Mouse (Mus musculus): Measurements from ENCODE around the gene Plxna3. TPM values are rescaled to one million over a fixed set of nuclear protein-coding genes. Genes with fewer than 3 reads are reported as not detected.

Plxna3 gene
- polyA plus RNA-seq, 1 experiment from 2014 or later = 11.9 TPM

DNA sequence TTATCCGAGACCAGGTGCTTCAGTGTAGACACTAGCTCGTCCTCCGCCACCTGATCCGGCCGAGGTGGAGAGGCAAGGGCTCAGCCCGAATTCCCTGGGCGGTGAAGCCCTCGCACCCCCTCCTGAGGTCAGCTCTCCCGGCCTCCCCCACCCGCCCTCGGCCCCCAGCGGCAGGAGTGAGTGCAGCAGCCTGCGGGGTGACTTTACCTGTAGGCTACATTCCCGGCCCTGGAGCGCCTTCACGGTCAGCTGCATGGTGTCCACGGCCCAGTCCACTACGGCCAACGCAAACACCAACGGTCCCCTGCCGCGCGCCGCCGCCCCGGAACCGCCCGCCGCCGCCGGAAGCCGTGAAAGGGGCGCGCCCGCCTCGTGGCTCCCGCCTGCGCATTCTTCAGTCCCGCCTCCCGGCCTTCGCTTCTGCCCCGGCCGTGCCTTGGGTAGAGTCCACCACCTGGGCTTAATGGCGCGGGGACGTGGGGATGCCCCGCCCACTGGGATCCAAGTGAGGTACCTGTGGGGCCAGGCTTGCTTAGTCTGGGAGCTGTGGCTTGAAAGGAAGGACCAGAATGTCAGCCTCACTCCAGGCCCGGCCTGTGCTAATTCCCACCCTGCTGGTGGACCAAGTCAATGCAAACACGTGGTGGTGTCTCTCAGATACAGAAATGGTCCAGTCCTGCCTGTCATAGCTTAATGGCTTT is 39.5 kb downstream of the Plxna3 start:
- WGBS = 10% methylated on average over 36 of the region's 49 CpGs

DNA sequence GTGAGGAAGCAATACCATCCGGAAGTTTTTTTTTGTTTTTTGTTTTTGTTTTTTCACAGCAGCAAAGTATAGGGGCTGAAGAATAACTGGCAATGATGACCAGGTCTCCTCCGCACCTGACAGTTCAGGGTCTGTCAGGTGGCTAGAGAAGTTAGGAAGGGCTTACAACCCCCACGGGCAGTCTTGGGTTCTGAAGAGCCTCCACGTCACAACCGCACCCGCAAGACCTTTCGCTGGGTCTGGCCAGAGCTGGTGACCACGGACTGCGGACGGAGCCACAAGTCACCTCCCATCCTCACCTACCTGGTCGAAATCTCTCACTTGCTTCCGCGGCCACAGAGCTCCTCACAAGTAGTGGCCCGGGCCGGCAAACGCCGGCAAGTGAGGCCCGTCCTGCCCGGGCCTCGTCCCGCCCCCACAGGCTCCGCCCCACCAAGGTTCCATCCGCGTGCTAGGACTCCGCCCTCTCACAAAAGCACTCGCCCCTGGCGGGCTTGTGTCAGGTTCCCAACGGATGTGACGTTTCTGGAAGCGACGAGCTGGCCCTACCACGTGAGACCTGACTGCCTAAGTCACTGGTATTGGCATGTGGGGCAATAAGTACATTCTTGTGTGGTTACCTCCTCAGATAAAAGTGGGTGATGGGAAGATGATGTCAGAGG is 44.2 kb downstream of the Plxna3 start, which contains the start of the genes Ubl4a and Slc10a3:
Gene Ubl4a (minus strand): TSS at position 331 of the 662 bp plus-strand sequence.
Gene Slc10a3 (minus strand): TSS at position 462 of the 662 bp plus-strand sequence.
- Histone ChIP-seq H3K4me2 (peak within 1 kb of the TSS; percentile 66), H3K36me3 (ENCODE audit: insufficient read depth) (no peaks in the 10 kb centered on the region), H3K4me3 (ENCODE audit: low read depth, low read length) (peak within 1 kb of the TSS; percentile 48), H3K9me3 (ENCODE audit: low read depth, low read length) (no peaks in the 10 kb centered on the region), H3K9ac (peak within 1 kb of the TSS; percentile 51), H3K27me3 (ENCODE audit: insufficient read depth, low read length) (no peaks in the 10 kb centered on the region), H3K27ac (ENCODE audit: low read depth) (no peak within 1 kb of the TSS), H3K4me1 (ENCODE audit: insufficient read depth) (no peaks in the 10 kb centered on the region)
- DNase-seq = peak; percentile 92
- TF ChIP-seq CTCF (IDR thresholded peaks at IDR 0.05; ENCODE audit: low read depth) = no peak
- WGBS = 15% methylated on average over 32 of the region's 32 CpGs
- peak; percentile 91 for ATAC-seq (ENCODE audit: insufficient read depth)

More for the DNA sequence above, 39.5 kb downstream of the Plxna3 start:
- TF ChIP-seq CTCF (IDR thresholded peaks at IDR 0.05; ENCODE audit: low read depth) = peak; percentile 47
- Histone ChIP-seq H3K4me2 (peak overlapping the region; percentile 59), H3K27me3 (ENCODE audit: insufficient read depth, low read length) (no peaks in the 10 kb centered on the region), H3K4me1 (ENCODE audit: insufficient read depth) (no peaks in the 10 kb centered on the region), H3K36me3 (ENCODE audit: insufficient read depth) (no peaks in the 10 kb centered on the region), H3K27ac (ENCODE audit: low read depth) (peak overlapping the region; percentile 73), H3K9me3 (ENCODE audit: low read depth, low read length) (no peaks in the 10 kb centered on the region), H3K9ac (peak overlapping the region; percentile 77), H3K4me3 (ENCODE audit: low read depth, low read length) (peak overlapping the region; percentile 57)
- peak; percentile 82 for DNase-seq
- peak; percentile 81 for ATAC-seq (ENCODE audit: insufficient read depth)

DNA sequence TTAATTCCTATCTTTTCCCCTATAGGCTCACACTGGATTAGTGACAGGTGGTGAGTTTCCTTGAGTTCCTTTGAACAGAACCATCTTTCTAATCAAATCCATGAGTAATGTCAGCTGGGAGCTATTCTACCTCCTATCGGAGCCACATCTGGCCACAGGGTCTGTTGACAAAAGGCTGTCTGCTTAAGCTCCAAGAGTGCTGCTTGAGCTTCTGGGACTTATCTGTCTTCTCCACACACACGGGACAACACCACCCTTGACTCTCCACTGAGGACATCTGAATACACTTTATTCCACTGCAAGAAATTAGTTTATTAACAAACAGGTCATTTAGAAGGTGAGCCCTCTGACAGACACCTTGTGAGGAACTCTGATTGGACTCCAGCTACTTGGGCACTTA is 55.6 kb downstream of the Plxna3 start:
- H3K27me3 ChIP-seq (ENCODE audit: insufficient read depth, low read length) = no peaks in the 10 kb centered on the region
- H3K9ac ChIP-seq = no peak overlapping the region
- no peaks in the 10 kb centered on the region for H3K9me3 ChIP-seq (ENCODE audit: low read depth, low read length)
- H3K4me2 ChIP-seq = no peak overlapping the region
- ATAC-seq (ENCODE audit: insufficient read depth) (no peak), DNase-seq (no peak)
- no peak overlapping the region for H3K27ac ChIP-seq (ENCODE audit: low read depth)
- H3K4me3 ChIP-seq (ENCODE audit: low read depth, low read length) = no peak overlapping the region
- H3K4me1 ChIP-seq (ENCODE audit: insufficient read depth) = no peaks in the 10 kb centered on the region
- WGBS = 78% methylated on average over 2 of the region's 2 CpGs
- TF ChIP-seq CTCF (IDR thresholded peaks at IDR 0.05; ENCODE audit: low read depth) = no peak
- peaks cover 3% of the 10 kb centered on the region; the same call in 1 of the 2 replicates for H3K36me3 ChIP-seq (ENCODE audit: insufficient read depth)

DNA sequence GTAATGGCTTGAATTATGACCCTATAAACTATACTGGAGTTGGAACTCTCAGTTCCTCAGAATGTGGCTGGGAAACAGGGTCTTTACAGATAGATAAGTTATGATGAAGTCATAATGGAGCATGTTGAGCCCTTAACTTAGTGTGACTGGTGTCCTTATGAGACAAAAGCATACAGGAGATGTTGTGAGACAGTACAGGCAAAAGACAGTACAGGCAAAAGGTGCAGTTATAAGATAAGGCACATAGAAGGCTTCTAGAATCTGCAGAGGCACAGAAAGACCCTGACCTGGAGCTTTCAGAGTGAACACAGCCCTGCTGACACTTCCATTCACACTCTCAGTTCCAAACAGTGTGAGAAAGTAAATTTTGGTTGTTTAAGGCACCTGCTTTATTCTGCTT is 59.3 kb downstream of the Plxna3 start:
- Histone ChIP-seq H3K4me3 (ENCODE audit: low read depth, low read length) (no peak overlapping the region), H3K4me2 (no peak overlapping the region), H3K27ac (ENCODE audit: low read depth) (no peak overlapping the region), H3K4me1 (ENCODE audit: insufficient read depth) (no peaks in the 10 kb centered on the region), H3K9ac (no peak overlapping the region), H3K27me3 (ENCODE audit: insufficient read depth, low read length) (no peaks in the 10 kb centered on the region), H3K9me3 (ENCODE audit: low read depth, low read length) (no peaks in the 10 kb centered on the region), H3K36me3 (ENCODE audit: insufficient read depth) (peaks cover 3% of the 10 kb centered on the region; the same call in 1 of the 2 replicates)
- DNase-seq (no peak), ATAC-seq (ENCODE audit: insufficient read depth) (no peak)
- TF ChIP-seq CTCF (IDR thresholded peaks at IDR 0.05; ENCODE audit: low read depth) = no peak

DNA sequence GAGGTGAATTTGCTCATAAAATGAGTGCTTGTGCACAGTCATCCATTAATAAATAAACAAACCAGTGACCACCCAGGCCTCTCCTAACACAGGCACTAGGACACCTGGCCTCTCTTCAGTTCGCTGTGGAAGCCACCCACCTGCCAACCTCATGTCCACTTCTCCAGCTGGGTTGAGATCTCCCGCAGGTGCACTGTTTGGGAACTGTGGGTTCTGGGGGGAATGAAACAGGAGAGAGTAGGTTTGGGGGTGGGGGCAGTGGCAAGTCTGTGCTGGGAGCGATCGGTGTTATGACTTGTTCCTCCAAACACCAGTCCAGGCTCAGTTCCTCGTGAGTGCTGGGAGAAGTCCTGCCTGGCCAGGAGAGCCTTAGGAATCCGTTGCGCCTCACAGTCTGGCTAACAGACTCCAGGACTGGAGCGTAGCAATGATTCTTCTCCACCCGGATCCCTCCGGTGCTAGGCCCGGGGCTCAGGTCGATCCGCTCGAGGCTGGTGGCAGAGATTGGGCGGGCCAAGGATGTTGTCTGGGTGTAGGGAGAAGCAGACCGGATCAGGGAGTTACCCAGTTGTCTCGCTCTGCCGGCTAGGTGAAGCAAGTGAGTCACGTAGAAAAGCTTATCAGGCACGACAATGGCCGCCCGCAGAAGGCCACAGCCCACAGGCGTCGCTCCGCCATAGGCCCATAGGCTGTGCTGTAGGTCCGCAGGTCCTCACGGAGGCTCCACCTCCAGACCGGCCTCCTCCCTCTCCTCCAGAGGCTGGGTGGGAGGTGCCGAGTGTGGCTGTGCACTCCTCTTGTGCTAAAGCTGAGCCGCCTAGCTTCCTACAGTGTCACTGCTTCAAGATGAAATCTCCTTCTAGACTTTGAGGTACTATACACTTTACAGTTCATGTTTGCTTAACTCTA is 63.9 kb downstream of the Plxna3 start, which contains the start of the genes Fam3a and Ikbkg:
Gene Fam3a (minus strand): TSS at position 738 of the 909 bp plus-strand sequence.
Gene Ikbkg (plus strand): TSS at position 756 of the 909 bp plus-strand sequence.
- Histone ChIP-seq H3K4me2 (peak within 1 kb of the TSS; percentile 67), H3K36me3 (ENCODE audit: insufficient read depth) (no peaks in the 10 kb centered on the region), H3K27ac (ENCODE audit: low read depth) (peak within 1 kb of the TSS; percentile 88), H3K9ac (peak within 1 kb of the TSS; percentile 77), H3K4me1 (ENCODE audit: insufficient read depth) (no peaks in the 10 kb centered on the region), H3K4me3 (ENCODE audit: low read depth, low read length) (peak within 1 kb of the TSS; percentile 51), H3K9me3 (ENCODE audit: low read depth, low read length) (no peaks in the 10 kb centered on the region), H3K27me3 (ENCODE audit: insufficient read depth, low read length) (no peaks in the 10 kb centered on the region)
- ATAC-seq (ENCODE audit: insufficient read depth) = peak; percentile 100
- peak; percentile 64 for TF ChIP-seq CTCF (IDR thresholded peaks at IDR 0.05; ENCODE audit: low read depth)
- WGBS = 12% methylated on average over 27 of the region's 30 CpGs
- DNase-seq = peak; percentile 91

Small RNA genes lying within 50 kb of the gene (microRNA-seq; reads per million reads assigned to microRNA genes)
- not detected for gene Mir7092 (ENCODE audit: borderline number of aligned reads)

Other genes starting within 250 kb of the Plxna3 start
- gene Opn1mw, start 201.6 kb upstream of the Plxna3 start, polyA plus RNA-seq (2014; fragmentation: Nextera tagmentation; extraction: Ambion mirVana) = not detected in 2 replicates
- 11.6 and 11.9 TPM in 2 replicates for gene Mecp2, start 193.7 kb upstream of the Plxna3 start, polyA plus RNA-seq (2014; fragmentation: Nextera tagmentation; extraction: Ambion mirVana)
- not detected in 2 replicates for gene Tex28, start 161.2 kb upstream of the Plxna3 start, polyA plus RNA-seq (2014; fragmentation: Nextera tagmentation; extraction: Ambion mirVana)
- not detected in 2 replicates for gene Tktl1, start 151.8 kb upstream of the Plxna3 start, polyA plus RNA-seq (2014; fragmentation: Nextera tagmentation; extraction: Ambion mirVana)
- 474 and 504 TPM in 2 replicates for gene Flna, start 79.2 kb upstream of the Plxna3 start, polyA plus RNA-seq (2014; fragmentation: Nextera tagmentation; extraction: Ambion mirVana)
- gene Emd, start 74.4 kb upstream of the Plxna3 start, polyA plus RNA-seq (2014; fragmentation: Nextera tagmentation; extraction: Ambion mirVana) = 29.1 and 29.3 TPM in 2 replicates
- 989 and 995 TPM in 2 replicates for gene Rpl10, start 58.3 kb upstream of the Plxna3 start, polyA plus RNA-seq (2014; fragmentation: Nextera tagmentation; extraction: Ambion mirVana)
- gene Taz, start 47.2 kb upstream of the Plxna3 start, polyA plus RNA-seq (2014; fragmentation: Nextera tagmentation; extraction: Ambion mirVana) = 54.1 and 54.3 TPM in 2 replicates
- 10.3 and 11.0 TPM in 2 replicates for gene Dnase1l1, start 46.7 kb upstream of the Plxna3 start, polyA plus RNA-seq (2014; fragmentation: Nextera tagmentation; extraction: Ambion mirVana)
- 109 and 117 TPM in 2 replicates for gene Atp6ap1, start 32.0 kb upstream of the Plxna3 start, polyA plus RNA-seq (2014; fragmentation: Nextera tagmentation; extraction: Ambion mirVana)
- 142 and 156 TPM in 2 replicates for gene Gdi1, start 24.1 kb upstream of the Plxna3 start, polyA plus RNA-seq (2014; fragmentation: Nextera tagmentation; extraction: Ambion mirVana)
- gene Fam50a, start 16.0 kb upstream of the Plxna3 start, polyA plus RNA-seq (2014; fragmentation: Nextera tagmentation; extraction: Ambion mirVana) = 50.9 and 53.2 TPM in 2 replicates
- gene Lage3, start 24.6 kb downstream of the Plxna3 start, polyA plus RNA-seq (2014; fragmentation: Nextera tagmentation; extraction: Ambion mirVana) = 113 and 114 TPM in 2 replicates
- 88.8 and 90.6 TPM in 2 replicates for gene Ubl4a, start 44.2 kb downstream of the Plxna3 start, polyA plus RNA-seq (2014; fragmentation: Nextera tagmentation; extraction: Ambion mirVana)
- 22.9 and 23.2 TPM in 2 replicates for gene Slc10a3, start 44.3 kb downstream of the Plxna3 start, polyA plus RNA-seq (2014; fragmentation: Nextera tagmentation; extraction: Ambion mirVana)
- 34.2 and 37.1 TPM in 2 replicates for gene Fam3a, start 64.2 kb downstream of the Plxna3 start, polyA plus RNA-seq (2014; fragmentation: Nextera tagmentation; extraction: Ambion mirVana)
- gene Ikbkg, start 64.2 kb downstream of the Plxna3 start, polyA plus RNA-seq (2014; fragmentation: Nextera tagmentation; extraction: Ambion mirVana) = 19.6 and 20.0 TPM in 2 replicates
- gene G6pdx, start 100.1 kb downstream of the Plxna3 start, polyA plus RNA-seq (2014; fragmentation: Nextera tagmentation; extraction: Ambion mirVana) = 48.7 and 53.8 TPM in 2 replicates
- gene Gm6880, start 152.3 kb downstream of the Plxna3 start, polyA plus RNA-seq (2014; fragmentation: Nextera tagmentation; extraction: Ambion mirVana) = not detected in 2 replicates
- gene Olfr1326-ps1, start 245.8 kb downstream of the Plxna3 start, polyA plus RNA-seq (2014; fragmentation: Nextera tagmentation; extraction: Ambion mirVana) = not detected in 2 replicates

All from lung, embryonic 14.5 days (tissue).